Mouse (Mus musculus) heart, postnatal 14 days (tissue): ENCODE measurements around the gene Sec63. TPM values are rescaled to one million over a fixed set of nuclear protein-coding genes. Genes with fewer than 3 reads are reported as not detected.
A peak's percentile ranks its signal among the peaks of the same experiment; 100 is the strongest.

Experiments
- DNase-seq, 2 experiments: peaks; one replicate each; pipeline ENCODE4 v3.0.0; 2021 to 2022
- intact Hi-C: fragments of 180-260 bp; cut with DNase I; formaldehyde crosslinking; loops from one replicate; pipeline ENCODE4 v1.15.1; 2025
- long read RNA-seq, 2 experiments: library from polyadenylated mRNA; stranded (forward); transcript quantifications; one replicate each; pipeline ENCODE4 v2.0.0; 2021
- total RNA-seq, 2 experiments: library from RNA; stranded (reverse); gene quantifications; 2 replicates each; pipeline ENCODE4 v1.2.3; 2021

Sec63 gene
- total RNA-seq = 10 to 100 TPM; 24.4 to 27.5 TPM
- long read RNA-seq, experiment 1, full-length matches to known transcripts = 43 of 53 reads
- long read RNA-seq, experiment 1, partial matches to known transcripts = 4 of 53 reads
- long read RNA-seq, experiment 1, other reads (novel, unspliced or antisense) = 6 of 53 reads
- long read RNA-seq, experiment 2, full-length matches to known transcripts = 34 of 40 reads
- long read RNA-seq, experiment 2, partial matches to known transcripts = 3 of 40 reads
- long read RNA-seq, experiment 2, other reads (novel, unspliced or antisense) = 3 of 40 reads

- intact Hi-C loops = no loop called here
- DNase-seq = peak; percentile 99
Measured at GRCm38 (mm10) chr10:42760999-42761900, at the start of gene Sec63. Gene Sec63 (plus strand): TSS chr10:42761496.

- intact Hi-C loops = no loop called here
- no peak for DNase-seq
Measured at GRCm38 (mm10) chr10:42714676-42715075, 46.6 kb upstream of the Sec63 start.

- DNase-seq = no peak
- intact Hi-C loops = no loop called here
Measured at GRCm38 (mm10) chr10:42715366-42716035, 45.8 kb upstream of the Sec63 start.

DNA sequence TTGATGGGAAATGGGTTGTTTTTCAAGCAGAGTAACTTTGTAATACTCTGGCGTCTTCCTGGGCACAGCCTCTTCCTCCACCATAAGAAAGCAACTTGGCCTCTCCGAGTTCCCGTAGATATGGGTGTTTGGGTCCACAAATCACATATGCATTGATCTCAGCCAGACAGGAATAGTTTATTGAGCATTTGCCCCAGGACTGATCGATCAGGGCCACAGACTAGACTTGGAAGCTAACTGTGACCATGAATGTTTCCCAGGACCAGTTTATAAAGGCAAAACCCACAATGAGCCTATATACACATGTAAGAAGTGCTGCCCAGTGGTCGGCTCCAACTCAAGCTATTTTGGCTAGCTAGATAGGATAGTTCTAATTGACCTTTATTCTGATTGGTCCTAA lies 39.2 kb upstream of the Sec63 start:
- intact Hi-C loops = no loop called here
- DNase-seq = no peak

GRCm38 (mm10) chr10:42723275-42724232 lies 37.7 kb upstream of the Sec63 start:
- no peak for DNase-seq
- intact Hi-C loops = no loop called here

DNA sequence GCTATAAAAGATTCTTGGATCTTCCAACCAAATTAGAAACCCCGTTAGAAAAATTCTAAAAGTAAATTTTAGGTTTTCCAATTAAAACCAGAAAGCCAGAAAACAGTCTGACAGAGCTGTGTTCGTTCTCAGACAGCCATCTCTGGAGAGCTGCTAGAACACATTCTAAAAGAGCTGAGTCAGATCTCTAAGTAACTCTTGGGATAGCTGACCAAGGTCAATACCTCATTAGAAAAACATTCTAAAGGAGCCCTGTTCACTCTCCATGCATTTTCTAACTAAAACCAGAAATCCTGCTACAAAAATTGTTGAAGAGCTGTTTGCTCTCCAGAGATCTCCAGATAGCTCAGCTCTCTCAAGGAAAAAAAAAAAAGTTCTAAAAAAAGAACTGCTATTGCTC lies 31.7 kb upstream of the Sec63 start:
- intact Hi-C loops = no loop called here

GRCm38 (mm10) chr10:42734546-42735060 lies 26.7 kb upstream of the Sec63 start:
- intact Hi-C loops = loop anchor here (2.0 kb wide), 1 partner anchor 426 kb away; no protein-coding TSS in a partner anchor
- DNase-seq = peak in 1 of 2 experiments; percentile 36

More for the DNA sequence above, 31.7 kb upstream of the Sec63 start:
- no peak for DNase-seq

GRCm38 (mm10) chr10:42751813-42752212 lies 9.5 kb upstream of the Sec63 start:
- intact Hi-C loops = no loop called here
- no peak for DNase-seq

DNA sequence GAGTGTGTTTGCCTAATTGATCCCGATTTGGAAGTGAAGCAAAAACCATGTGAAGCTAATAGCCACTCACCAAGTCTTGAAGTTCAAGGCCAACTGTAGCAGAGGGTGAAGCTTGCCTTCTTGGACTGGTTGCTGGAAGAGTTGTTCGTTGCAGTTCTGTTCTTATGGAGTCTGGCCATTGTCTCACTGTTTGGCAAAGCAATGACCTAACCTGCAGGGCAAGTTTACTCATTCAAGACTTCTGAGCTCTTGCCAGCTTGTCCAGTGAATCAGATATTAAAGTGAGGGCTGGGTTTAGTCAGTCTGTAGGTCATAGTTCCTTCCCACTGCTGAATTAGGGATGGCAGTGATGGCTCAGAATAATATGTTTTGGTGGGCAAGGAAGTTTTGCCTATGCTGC lies 7.0 kb upstream of the Sec63 start:
- intact Hi-C loops = no loop called here
- DNase-seq = no peak

GRCm38 (mm10) chr10:42759741-42760140 lies 1.6 kb upstream of the Sec63 start:
- intact Hi-C loops = no loop called here

GRCm38 (mm10) chr10:42760329-42760728 lies 967 bp upstream of the Sec63 start:
- peak in 1 of 2 experiments; percentile 3 for DNase-seq
- intact Hi-C loops = no loop called here

More at GRCm38 (mm10) chr10:42759741-42760140, 1.6 kb upstream of the Sec63 start:
- no peak for DNase-seq

GRCm38 (mm10) chr10:42761901-42762669 lies 789 bp downstream of the Sec63 start:
- intact Hi-C loops = no loop called here
- DNase-seq = peak; percentile 62 to 69

DNA sequence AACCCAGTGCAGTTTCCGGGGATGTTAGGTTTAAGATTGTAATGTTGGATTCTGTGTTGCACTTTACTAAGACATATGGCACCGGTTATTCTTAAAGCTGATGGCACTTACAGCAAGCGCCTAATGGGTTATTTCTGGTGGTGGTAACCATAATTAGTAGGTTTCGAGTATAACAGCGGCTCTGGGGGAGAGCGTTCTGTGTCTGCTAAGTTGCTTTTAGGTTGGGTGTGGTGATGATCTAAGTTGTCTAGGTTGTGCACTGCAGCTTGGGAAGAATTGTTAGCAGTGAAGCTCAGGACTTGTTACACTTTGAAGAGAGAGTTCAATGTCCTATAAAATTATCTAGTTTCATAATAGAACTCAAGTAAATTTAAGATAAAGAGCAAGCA lies 1.4 kb downstream of the Sec63 start:
- intact Hi-C loops = no loop called here
- no peak for DNase-seq

DNA sequence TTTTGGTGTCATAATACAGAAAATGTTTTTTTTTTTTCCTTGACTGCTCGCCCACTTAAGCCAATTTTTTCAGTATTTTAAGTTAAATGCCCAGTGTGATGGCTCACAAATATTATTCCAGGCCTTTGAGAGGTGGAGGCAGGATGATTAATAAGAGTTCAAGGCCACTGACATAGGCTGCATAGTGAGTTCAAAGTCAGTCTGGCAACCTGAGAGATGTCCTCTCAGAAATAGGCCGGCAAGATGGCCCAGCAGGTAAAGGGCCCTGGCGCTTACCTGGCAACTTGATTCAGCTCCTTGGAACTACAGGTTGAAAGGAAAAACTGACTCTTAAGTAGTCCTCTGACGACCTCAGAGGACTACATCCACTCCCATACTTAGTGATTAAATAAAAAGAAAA lies 1.9 kb downstream of the Sec63 start:
- DNase-seq = no peak
- intact Hi-C loops = no loop called here

DNA sequence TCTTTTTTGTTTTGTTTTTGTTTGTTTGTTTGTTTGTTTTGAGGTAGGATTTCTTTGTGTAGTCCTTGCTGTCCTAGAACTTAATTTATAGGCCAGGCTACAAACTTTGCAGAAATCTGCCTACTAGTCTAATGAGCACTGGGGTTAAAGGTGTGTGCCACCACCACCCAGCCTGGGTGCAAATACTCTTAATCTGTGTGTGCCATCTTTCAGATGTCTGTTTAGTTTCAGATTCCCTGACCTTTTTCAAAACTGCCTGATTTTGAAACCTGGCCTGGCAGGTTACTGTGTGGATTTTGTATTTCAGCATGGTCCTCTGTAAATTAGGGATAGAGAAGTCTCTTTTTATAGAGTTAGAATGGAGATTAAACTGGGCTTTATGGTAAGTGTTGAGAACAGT lies 4.0 kb downstream of the Sec63 start:
- intact Hi-C loops = no loop called here
- no peak for DNase-seq

DNA sequence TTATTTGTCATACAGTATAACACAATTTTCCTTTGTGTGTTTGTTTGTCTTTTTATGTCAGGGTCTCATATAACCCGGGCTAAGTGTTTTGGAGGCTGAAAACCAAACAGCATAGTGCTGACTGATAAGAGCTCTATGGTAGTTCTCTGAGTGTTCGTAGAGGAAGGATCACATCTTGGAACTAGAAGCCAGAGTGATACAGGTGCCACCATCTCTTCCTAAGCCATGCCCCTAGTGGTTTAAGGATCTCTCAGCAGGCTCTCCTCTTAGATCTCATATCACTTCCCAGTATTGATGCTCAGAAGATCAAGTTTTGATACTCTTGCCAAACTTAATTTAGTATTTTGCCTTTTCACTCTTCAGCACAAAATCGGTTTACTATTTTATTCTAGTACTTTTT lies 14.2 kb downstream of the Sec63 start:
- no peak for DNase-seq
- intact Hi-C loops = no loop called here

DNA sequence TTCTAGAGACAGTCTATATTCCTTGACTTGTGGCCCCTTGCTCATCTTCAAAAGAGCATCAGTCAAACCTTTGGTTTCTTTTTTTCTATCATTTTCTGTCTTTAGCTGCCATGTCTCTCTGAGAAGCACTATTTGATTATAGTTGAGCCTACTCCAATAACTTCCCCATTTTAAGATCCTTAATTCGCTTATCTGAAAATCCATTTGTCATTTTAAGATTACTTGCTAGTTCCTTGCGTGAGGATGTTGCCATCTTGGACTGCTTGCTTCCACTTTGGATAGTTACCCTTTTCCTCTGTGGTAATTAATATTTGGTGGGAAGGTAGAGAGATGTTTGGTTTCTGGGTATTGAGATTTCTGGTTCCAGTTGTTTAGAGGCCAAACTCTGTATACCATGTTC lies 19.5 kb downstream of the Sec63 start:
- intact Hi-C loops = no loop called here
- DNase-seq = no peak

GRCm38 (mm10) chr10:42781672-42782071 lies 20.4 kb downstream of the Sec63 start:
- DNase-seq = no peak
- intact Hi-C loops = no loop called here

DNA sequence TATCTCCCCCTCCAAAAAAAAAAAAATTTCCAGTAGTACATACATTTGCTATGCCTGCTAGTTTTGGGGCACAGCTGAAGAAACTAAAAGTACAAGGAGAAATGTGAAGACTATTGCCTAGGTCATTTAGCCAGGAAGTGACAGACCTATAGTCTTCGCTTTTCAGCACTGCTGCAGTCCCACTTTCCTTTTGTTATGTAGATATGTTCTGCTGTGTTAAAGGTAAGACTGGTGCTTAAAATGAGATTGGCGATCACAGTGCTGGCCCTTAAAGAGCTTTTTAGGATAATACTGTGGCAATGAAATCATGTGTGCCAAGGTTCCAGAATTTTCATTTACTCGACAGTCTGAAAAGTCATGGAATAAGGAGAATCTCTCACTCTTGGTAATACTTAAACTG lies 39.6 kb downstream of the Sec63 start:
- no peak for DNase-seq
- intact Hi-C loops = no loop called here
